Mouse (Mus musculus) left cerebral cortex, adult 2 months (tissue): ENCODE results near the gene Tk1. TPM values are rescaled to one million over a fixed set of nuclear protein-coding genes. Genes with fewer than 3 reads are reported as not detected.

Experiments
- DNase-seq, 2 experiments: peaks; one replicate each; pipeline ENCODE4 v3.0.0; 2021 to 2022; ENCODE audit warnings: low spot score in 2 of 2, mixed read lengths in 1 of 2; ENCODE audit errors: extremely low spot score in 1 of 2
- H3K27ac ChIP-seq: fragments of 200-600 bp; 2 replicates; pipeline ENCODE4 v1.8.1; 2022
- H3K4me3 ChIP-seq: fragments of 200-600 bp; 2 replicates; pipeline ENCODE4 v1.8.1; 2022
- CTCF ChIP-seq: fragments of 200-600 bp; IDR thresholded peaks from 2 replicates; pipeline ENCODE4 v1.8.1; 2022; ENCODE audit warnings: antibody characterized with exemption, mild to moderate bottlenecking, moderate library complexity
- intact Hi-C: fragments of 180-260 bp; cut with DNase I; formaldehyde crosslinking; loops from one replicate; pipeline ENCODE4 v1.15.1; 2025
- total RNA-seq, 2 experiments: library from RNA; stranded (reverse); gene quantifications; 2 replicates each; pipeline ENCODE4 v1.2.3; 2021

Gene Tk1
- total RNA-seq, 2 experiments from 2014 or later: 0.81 to 1.0 TPM

DNA sequence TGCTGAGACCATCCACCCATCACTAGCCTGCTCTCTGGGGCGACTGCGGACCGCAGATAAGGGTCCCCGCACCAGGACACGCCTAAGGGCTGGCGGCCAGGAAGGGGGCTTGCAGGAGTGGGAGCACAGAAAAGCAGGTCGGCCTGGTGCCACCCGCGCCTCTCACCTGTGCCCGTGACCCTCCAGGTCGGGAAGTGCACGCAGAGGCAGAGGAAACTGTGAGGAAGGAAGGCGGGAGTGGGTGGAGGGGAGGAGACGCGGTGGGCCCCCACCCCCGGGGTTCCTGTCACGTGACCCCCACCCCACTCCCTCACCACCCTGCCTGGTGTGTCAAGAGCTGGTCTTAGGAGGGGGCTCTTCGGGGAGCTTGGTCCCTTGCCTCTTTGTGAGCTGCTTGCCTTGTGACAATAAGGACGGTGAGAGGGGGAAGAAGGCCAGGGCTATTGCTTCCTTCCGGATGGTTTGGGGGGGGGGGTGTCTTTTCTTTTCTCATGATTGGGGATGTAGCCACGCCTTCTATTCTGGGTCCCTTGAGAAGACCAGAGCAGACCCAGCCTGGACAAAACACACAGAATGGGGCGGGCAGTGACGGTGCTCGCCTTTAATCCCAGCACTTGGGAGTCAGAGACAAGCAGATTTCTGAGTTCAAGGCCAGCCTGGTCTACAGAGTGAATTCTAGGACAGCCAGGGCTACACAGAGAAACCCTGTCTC is 43.7 kb downstream of the Tk1 start, which contains the start of the genes Tmc8 and Tmc6:
Gene Tmc8, plus strand, starts transcription at position 84 of the 712 bp plus-strand sequence.
Gene Tmc6, minus strand, starts transcription at position 206 of the 712 bp plus-strand sequence.
- intact Hi-C loops: no loop called here
- peak within 1 kb of the TSS; percentile 21; the same call in 1 of the 2 replicates for H3K27ac ChIP-seq
- peak within 1 kb of the TSS; percentile 20 for H3K4me3 ChIP-seq
- DNase-seq: no peak
- no peak for TF ChIP-seq CTCF

GRCm38 (mm10) chr11:117781199-117781821 is 44.6 kb downstream of the Tk1 start:
- Histone ChIP-seq H3K4me3 (no peak overlapping the region), H3K27ac (no peak overlapping the region; the same call in 1 of the 2 replicates)
- no peak for DNase-seq
- intact Hi-C loops: no loop called here
- TF ChIP-seq CTCF: no peak

GRCm38 (mm10) chr11:117780582-117781111 is 45.2 kb downstream of the Tk1 start:
- Histone ChIP-seq H3K4me3 (peak overlapping the region; percentile 44), H3K27ac (peak overlapping the region; percentile 85)

GRCm38 (mm10) chr11:117780199-117780515 is 45.7 kb downstream of the Tk1 start:
- H3K4me3 ChIP-seq: peak overlapping the region; percentile 44
- TF ChIP-seq CTCF: no peak
- intact Hi-C loops: no loop called here
- DNase-seq: no peak
- H3K27ac ChIP-seq: peak overlapping the region; percentile 85

More at GRCm38 (mm10) chr11:117780582-117781111, 45.2 kb downstream of the Tk1 start:
- TF ChIP-seq CTCF: no peak; the same call in 1 of the 2 replicates
- intact Hi-C loops: no loop called here
- no peak for DNase-seq

- DNase-seq: no peak
- H3K4me3 ChIP-seq: peak overlapping the region; percentile 44
- intact Hi-C loops: no loop called here
- H3K27ac ChIP-seq: peak overlapping the region; percentile 85
- no peak for TF ChIP-seq CTCF
Observed at GRCm38 (mm10) chr11:117779434-117780198, 46.3 kb downstream of the Tk1 start.

- no peak for TF ChIP-seq CTCF
- peak overlapping the region; percentile 85 for H3K27ac ChIP-seq
- intact Hi-C loops: no loop called here
- H3K4me3 ChIP-seq: no peak overlapping the region
- DNase-seq: no peak
Observed at GRCm38 (mm10) chr11:117778851-117779433, 47.0 kb downstream of the Tk1 start.

- no peak for DNase-seq
- Histone ChIP-seq H3K27ac (no peak overlapping the region), H3K4me3 (no peak overlapping the region)
- intact Hi-C loops: no loop called here
- no peak for TF ChIP-seq CTCF
Observed at GRCm38 (mm10) chr11:117778031-117778430, 47.9 kb downstream of the Tk1 start.

- Histone ChIP-seq H3K4me3 (no peak overlapping the region), H3K27ac (no peak overlapping the region)
- DNase-seq: no peak
- no peak for TF ChIP-seq CTCF
- intact Hi-C loops: no loop called here
Observed at GRCm38 (mm10) chr11:117777111-117777510, 48.8 kb downstream of the Tk1 start.

GRCm38 (mm10) chr11:117776085-117776792 is 49.7 kb downstream of the Tk1 start:
- intact Hi-C loops: no loop called here
- Histone ChIP-seq H3K4me3 (no peak overlapping the region), H3K27ac (no peak overlapping the region)
- DNase-seq: no peak
- TF ChIP-seq CTCF: no peak

- intact Hi-C loops: no loop called here
- TF ChIP-seq CTCF: no peak
- H3K27ac ChIP-seq: no peak overlapping the region
- H3K4me3 ChIP-seq: no peak overlapping the region
- DNase-seq: no peak
Observed at GRCm38 (mm10) chr11:117775540-117775939, 50.4 kb downstream of the Tk1 start.

GRCm38 (mm10) chr11:117774925-117775324 is 51.0 kb downstream of the Tk1 start:
- Histone ChIP-seq H3K4me3 (no peak overlapping the region), H3K27ac (no peak overlapping the region)
- intact Hi-C loops: no loop called here
- no peak for TF ChIP-seq CTCF
- DNase-seq: no peak
